Mouse (Mus musculus) NIH3T3 (cell line): Measurements from ENCODE around the gene Vasp.

Source experiments
- DNase-seq: peaks from one replicate; pipeline ENCODE4 v3.0.0-alpha.2; 2012; ENCODE audit warnings: low read depth

Vasp gene

DNA sequence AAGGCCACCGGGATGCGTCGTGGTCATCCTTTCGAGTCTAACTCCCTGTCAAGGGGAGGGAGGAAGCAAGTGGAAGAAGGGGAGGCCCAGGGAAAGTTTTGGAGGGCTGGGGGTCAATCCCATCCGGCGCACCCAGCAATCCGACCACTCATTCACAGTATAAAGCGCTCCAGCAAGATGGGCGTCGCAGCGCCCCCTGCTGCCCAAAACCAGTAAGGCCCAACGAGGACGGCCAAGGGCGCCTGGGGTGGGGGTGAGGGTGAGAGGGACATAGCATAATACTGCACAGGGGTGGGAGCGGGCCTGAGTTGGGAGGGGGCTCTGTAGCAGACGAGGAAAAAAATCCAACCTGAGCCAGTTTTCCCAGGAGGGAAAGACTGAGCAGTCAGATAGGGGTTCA is 32.2 kb upstream of the Vasp start:
- peak; percentile 71 for DNase-seq

DNA sequence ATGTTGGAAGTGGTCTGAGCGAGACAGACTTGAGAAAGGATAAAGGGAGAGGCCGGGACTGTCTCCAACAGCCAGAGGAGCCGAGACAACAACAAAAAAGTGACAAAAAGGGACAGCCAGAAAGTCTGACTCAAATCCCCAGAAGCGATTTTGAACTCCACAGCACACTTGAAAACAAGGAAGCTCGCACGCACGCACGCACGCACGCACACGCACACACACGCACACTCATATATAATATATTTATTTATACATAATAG is 31.4 kb upstream of the Vasp start:
- DNase-seq, result no peak

DNA sequence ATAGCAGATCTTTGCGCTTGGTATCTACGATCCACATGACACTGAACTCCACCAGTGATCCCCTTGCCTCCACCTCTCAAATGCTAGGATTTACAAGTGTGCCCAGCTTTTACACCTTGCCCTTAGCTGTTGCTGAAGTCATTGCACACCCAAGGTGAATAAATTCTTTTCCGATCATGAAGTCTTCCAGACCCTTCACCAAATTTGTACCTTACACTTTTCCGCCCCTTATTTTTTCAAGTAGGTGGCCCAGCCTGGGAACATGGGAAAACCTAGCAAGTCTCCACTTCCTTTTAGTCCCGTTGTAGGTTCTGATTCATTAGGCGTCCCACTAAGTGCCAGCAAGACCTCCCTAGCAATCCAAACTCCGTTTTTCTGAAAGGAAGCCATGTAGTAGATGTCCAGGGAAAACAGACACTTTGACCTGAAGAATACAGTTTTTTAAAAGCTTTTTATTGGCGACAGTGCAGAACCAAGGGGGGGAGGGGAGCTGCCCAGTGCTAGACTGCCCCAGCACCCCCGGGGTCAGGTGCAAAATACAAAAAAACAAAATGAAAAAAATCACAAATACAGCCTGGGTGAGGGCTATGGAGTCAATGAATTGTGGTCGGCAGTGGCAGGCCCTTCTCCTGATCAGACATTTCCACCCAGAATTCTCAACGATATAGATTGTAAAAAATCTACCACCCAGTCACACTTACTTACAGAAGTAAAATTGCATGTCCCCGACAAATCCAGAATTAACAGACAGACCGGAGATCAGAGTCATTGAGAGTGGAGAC is 30.8 kb upstream of the Vasp start:
- no peak for DNase-seq

DNA sequence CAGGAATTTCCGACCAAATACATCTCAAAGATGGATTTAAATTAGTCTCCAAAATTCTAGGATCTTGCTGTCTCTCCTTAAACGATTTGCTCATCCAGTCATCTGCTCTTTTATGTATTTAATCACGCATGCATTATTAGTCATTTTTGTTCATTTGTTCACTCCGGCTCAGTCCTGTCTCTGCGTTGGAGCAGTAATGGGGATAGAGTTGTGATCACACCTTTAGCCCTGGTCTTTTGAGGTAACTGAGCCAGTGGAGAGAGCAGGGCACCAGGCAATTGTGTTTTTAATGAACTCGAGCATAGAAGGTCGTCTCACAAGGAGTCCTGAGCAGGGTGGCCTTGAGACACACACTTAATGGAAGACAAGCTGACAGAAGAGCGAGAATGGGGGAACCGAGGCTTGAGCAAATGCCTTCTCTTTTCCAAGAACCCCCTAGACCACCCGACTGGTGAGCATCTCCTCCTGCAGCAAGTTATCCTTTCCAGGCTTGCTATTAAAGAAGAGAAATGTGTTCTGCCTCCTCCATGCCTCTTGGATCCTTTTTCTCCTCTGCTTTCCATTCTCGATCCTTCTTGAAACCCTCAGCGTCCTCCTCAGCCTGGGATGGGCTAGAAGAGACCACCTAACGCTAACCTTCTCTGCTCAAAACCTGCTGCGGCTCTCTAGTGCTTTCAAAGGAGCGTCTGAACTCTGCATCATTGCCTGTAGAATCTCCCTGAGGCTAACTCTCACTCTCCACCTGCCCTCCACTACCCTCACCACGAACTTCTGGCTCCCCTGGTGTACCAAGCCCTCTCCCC is 30.0 kb upstream of the Vasp start:
- no peak for DNase-seq

DNA sequence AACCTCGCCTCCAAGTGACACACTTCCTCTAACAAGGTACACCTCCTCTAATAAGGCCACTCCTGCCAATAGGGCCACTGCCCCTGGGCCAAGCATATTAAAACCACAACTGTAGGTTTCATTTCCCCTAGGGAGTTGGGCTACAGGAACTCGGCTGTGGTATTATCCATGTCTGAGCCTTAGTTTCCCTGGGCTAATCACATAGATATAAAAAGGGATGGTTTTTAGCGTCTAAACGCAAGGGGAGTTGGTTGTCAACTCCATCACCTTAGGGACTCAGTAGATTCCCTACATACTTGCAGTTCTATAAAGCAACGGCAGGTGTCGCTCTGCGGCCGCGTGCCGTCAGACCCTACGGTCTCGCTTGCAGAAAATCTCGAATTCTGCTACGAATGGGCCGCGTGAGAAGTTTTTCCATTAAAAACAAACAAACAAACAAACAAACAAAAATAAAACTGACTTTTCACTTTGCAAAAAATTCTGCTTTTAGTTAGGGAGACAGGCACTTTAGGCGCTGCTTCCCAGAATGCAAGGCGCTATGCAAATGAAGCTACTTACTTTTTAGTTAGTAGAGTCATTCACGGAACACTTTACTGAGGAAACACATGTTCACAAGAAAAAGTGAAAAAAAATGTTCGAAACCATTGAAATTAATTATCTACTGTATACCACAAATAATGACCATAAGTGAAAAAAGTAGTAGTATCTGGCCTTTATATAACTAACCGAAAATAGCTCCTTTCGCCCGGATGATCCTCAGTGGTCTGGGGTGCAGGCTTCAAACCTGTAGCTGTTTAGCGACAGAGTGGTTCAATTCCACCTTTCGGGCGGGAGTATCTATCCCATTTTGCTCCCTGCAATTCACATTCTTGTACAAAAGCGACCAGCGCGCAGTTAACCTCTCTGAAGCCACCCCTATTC is 29.1 kb upstream of the Vasp start:
- peak; percentile 91 for DNase-seq

DNA sequence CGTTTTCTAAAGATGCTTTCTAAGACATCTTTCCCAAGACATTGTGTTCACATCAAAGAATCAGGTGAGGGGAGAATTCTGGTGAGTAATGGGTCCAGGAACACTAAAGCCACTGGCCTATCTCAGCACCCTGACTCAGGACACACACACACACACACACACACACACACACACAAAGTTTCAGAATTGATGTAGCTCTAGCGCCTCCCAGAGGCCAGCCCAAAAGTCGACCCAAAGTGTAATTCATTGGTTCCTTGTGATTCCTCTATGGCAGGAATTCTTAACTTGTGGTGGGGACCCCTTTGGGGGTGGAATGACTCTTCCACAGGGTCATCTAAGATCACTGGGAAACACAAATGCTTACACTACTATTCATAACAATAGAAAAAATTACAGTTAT is 27.6 kb upstream of the Vasp start:
- peak; percentile 85 for DNase-seq

DNA sequence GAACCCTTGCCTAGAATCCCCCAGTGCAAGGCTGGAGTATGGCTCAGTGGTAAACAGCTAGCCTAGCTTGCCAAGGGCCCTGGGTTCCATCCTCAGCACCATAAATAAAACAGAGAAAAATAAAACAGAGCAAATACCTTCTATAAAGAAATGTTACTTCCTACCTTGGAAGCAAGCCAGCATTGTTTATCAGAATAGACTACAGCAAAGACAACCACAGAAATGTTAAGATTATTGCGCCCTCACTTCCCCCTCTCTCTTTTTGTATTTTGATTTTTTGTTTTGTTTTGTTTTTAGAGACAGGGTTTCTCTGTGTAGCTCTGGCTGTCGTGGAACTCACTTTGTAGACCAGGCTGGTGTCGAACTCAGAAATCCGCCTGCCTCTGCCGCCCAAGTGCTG is 26.2 kb upstream of the Vasp start:
- no peak for DNase-seq

DNA sequence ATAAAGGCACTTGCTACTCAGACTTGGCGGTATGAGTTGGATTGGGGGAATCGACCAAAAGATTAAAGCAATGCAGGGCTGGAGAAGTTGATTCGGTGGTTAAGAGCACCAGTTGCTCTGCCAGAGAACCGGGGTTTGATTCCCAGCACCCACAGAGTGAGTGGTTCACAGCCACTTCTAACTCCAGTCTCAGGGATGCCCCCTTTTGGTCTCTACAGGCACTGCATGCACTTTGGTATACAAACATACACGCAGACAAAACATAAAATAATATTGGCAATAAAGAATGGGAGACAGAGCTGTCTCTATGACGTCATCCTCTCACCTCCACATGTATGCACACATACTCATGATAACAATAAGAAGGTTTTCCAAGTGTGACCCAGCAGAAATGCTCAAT is 25.4 kb upstream of the Vasp start:
- DNase-seq, result no peak

DNA sequence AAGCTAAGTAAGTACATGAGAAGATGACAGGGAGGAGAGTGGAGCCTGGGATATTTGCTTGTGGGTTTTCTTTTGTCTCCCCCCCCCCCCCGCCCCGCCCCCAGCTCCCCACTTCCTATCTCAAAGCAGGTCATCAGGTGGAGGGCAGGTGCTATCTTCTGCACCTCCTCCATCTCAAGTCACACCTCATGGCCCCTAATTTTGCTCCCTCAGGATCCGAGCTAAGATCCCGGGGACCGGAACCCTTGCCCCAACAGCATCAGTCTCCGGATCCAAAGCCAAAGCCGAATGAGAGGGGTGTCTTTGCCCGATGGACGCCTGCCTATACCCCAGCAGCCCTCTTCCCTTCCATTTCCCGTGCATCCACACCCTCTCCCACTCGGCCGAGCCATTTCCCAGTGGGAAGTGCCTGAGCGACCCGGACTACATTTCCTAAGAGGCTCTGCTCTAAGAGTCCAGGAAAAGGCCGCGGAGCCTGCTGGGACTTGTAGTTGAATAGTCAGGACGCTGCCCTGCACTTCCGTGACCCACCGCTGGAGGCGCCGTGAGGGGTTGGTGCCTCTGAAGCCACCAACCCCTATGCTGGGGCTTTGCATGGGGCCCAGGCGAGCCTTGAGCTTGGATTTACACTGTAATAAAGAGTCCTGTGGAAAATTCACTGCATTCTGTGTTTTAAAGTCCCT is 24.0 kb upstream of the Vasp start:
- DNase-seq, result peak; percentile 98

DNA sequence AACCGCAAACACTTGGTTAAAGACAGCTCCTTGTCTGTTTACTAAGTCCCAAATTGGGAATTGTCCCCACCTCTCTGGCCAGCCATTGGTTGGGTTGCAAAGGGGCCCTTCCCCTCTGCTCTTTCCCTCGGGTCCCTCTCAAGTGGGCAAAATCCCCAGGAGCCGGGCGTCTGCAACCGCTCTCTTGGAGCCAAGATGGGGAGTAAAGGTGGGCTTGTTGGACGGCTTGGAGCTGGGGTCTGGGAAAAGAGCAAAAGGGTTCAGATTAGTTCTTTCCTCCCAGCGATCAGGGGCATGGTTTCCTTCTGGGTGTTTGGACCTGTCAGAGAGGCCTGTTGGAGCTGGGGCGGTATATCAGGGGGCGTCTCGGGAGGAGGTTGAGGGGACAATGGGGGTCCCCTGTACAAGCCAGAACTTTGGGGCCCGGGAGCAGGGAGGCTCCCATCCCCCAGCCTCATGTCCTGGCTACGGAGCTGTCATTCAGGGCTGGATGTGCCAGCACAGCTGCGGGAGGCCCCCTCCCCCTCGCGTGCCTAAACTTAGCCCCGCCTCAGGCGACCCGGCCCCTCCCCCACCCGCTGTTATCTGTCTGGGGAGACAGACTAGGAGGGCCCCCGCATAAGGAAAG is 19.5 kb upstream of the Vasp start:
- no peak for DNase-seq

DNA sequence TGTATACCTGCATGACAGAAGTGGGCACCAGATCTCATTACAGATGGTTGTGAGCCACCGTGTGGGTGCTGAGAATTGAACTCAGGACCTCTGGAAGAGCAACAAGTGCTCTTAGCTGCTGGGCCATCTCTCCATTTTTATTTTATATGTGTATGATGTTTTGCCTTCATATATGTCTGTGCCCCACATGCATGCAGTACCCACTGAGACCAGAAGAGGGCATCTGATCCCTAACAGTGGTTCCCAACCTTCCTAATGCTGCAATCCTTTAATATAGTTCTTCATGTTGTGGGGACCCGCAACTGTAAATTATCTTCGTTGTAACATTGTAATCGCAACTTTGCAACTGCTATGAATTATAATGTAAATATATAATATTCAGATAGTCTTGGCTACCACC is 13.1 kb upstream of the Vasp start:
- DNase-seq, result peak; percentile 83

DNA sequence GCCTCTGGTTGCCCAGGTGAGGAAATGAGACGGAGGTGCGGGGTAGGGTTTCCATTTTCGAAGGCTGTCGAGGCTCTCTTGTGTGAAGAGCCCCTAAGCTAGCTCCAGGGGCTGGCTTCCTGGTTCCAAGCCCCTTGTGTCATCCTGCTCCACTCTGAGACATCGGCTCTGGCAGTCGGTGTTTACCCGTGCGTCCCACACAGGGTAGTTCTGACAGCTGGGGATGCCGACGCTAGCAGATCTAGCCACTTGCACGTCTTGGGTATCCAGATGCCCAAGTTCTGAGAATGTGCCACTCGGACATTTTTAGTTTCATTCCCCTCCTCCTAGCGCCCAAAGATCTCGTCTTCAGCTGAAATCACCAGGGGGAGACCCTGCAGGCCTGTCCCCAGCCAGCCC is 11.8 kb upstream of the Vasp start:
- DNase-seq, result no peak

DNA sequence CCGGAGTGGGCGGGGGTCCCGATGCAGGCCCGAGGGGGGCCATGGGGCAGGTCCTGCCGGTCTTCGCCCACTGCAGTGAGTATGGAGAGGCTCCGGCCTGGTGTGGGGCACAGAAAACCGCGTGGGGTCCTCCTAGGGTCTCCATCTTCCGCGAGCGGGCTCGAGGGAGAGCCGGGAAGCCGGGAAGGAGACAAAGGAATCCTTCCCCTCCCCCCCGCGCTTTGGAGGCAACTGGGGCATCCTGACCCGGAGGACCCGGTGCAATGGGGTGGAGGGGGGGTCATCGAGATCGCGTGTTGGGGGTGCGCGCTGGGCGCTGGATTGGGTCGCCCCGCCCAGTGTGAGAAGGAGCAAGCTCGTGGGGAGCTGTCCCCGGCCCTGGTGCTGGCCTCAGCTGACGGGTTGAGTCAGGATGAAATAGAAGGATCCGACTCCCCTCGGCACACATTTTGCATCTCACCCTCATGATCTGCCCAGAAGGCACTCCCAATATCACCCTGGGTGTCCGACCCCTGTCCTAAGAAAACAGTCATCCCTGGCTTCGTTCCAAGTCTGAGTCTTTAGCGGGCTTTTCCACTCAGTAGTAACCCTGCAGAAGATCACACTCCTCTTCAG is 11.3 kb upstream of the Vasp start:
- DNase-seq, result peak; percentile 67

DNA sequence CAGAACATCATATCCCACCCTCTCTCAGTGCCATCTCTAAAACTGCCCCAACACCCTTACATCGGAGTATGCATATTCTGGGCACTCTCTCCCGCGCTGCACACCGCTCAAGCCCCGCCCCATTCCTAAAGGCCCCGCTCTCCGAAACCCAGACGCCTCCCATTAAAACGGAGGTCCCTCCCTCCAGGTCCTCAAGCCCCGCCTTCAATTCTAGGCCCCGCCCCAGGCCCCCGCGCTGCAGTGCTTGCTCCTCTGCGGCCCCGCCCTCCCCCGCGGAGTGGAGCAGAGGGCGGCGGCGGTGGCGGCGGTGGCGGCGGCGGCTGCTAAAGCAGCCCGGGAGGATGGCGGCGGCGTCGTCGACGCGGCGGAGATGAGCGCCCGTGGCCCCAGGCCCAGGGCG is 10.8 kb upstream of the Vasp start, which contains the start of gene Rtn2:
Rtn2 (plus strand) TSS at position 240 of the 400 bp plus-strand sequence.
- no peak for DNase-seq

DNA sequence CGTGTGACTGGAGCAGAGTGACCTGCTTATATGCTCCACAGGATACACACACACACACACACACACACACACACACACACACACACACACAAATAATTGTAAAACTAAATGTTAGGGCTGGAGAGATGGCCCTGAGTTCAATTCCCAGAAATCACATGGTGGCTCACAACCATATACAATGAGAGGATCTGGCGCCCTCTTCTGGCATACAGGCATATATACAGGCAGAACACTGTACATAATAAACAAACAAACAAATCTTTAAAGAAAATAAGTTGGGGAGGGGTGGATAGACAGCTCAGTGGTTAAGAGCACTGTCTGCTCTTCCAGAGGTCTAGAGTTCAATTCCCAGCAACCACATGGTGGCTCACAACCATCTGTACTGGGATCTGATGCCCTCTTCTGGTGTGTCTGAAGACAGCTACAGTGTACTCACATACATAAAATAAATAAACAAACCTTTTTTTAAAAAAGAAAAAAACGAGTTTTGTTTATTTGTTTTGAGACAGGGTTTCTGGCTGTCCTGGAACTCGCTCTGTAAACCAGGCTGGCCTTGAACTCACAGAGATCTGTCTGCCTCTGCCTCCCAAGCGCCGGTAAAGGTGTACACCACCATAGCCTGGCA is 10.2 kb upstream of the Vasp start:
- DNase-seq, result peak; percentile 63

DNA sequence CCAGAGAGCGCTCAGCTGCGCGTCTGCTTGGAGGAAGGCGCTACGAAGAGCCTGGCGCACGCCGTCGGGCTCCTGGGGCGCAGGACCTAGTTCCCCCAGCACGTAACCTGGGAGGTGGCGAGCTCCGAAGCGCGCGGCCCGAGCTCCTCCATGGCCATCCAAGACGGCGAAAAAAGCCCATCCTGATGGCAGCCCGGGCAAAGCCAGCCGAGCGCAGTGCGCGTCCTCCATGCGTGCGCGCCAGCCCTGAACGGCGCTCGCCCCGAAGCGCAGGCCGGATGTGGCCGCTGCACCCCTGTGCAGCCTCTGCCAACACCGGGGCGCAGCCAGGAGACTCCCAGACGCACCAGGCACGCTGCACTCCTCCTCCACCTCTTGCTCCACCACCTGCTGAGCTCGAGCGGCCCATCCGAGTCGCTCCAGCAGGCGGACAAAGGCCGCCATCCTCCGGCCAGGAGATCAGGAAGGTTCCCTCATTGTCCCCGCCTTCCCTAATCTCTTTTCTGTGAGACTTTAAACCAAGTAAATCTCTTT is 8.0 kb upstream of the Vasp start, which contains the start of gene Ppm1n:
Ppm1n (minus strand) TSS at position 484 of the 534 bp plus-strand sequence.
- no peak for DNase-seq

DNA sequence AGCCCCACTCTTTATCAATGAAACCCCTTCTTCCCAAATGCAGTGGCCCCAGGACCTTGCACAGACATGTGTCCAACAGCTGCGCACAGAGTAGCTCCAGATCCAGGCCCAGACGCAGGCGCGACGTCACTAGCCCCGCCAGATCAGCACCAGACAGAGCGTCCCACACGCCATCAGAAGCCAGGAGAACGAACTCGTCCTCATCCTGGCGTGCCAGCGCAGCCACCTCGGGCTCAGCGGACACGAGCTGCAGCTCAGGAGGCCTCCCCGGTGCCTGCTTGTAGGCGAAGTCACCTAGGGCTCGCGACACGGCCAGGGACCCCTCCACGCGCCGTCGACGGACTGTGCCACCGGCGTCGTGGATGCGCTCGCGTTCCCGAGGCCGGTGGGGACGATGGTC is 7.4 kb upstream of the Vasp start:
- DNase-seq, result no peak

DNA sequence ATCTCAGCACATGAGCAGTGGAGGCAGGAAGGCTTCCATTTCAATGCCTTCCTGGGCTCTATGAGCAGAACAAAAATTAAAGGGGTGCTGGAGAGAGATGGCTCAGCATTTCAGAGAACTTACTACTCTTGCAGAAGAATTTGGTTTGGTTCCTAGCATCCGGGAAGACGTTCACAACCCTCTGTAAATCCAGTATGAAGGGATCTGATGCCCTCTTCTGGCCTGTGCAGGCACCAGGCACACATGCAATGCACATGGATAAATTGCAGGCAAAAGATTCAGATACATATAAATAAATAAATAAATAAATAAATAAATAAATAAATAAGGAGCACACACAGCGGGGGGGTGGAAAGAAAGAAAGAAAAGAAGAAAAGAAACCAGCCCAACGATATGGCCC is 4.6 kb upstream of the Vasp start:
- peak; percentile 33 for DNase-seq

DNA sequence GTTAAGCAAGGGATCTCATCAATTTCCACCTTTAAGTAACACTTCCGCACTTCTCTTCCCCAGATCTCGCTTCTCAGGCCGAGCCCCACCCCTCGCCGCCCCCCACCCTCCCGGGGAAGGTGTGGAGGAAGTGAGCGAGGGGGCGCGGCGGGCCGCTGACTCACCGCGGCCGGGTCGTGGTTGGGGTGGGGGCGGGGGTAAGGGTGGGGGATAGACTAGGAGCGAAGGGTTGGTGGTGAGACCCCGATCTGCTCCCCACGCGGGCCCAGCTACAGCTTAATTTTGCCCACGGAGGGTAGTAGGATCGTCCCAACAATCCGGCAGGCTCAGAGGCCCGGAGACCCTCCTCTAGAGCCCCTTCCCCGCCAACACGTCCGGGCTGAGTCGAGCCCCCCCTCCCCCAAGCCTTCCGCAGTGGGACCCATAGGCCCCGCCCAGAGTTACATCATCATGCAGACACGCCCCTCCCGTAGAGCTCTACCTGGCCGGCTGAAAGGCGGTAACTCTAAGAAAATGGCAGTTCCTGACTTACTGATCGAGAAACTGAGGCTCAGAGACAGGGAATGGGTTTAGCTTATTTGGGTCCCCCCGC is 652 bp upstream of the Vasp start:
- peak; percentile 69 for DNase-seq
